Mouse (Mus musculus) CH12.LX (cell line): ENCODE measurements around the gene Fam168a. TPM values are rescaled to one million over a fixed set of nuclear protein-coding genes. Genes with fewer than 3 reads are reported as not detected.

Experiments used
- DNase-seq: peaks from one replicate; pipeline ENCODE4 v3.0.0-alpha.2; 2013; ENCODE audit errors: extremely low read depth
- H3K27ac ChIP-seq: 2 replicates; pipeline ENCODE4 v1.5.1; 2012; ENCODE audit warnings: low read depth, mild to moderate bottlenecking, control low read depth, moderate library complexity; ENCODE audit not compliant: insufficient read depth
- H3K27me3 ChIP-seq: replicated peaks from 2 replicates; pipeline ENCODE3; 2012; ENCODE audit warnings: inconsistent platforms
- H3K36me3 ChIP-seq, 2 experiments: replicated peaks in 1 of 2; 2 replicates each; pipeline versions ENCODE3 to v1.6.1; 2012; ENCODE audit warnings: inconsistent platforms in 1 of 2, low read length in 1 of 2, mild to moderate bottlenecking in 1 of 2, mixed read lengths in 1 of 2, moderate library complexity in 1 of 2; ENCODE audit not compliant: control insufficient read depth in 1 of 2, insufficient read depth in 1 of 2
- H3K4me1 ChIP-seq, 2 experiments: 2 replicates each; pipeline ENCODE4 v1.6.1; 2012; ENCODE audit warnings: inconsistent platforms in 1 of 2, moderate library complexity in 1 of 2; ENCODE audit not compliant: insufficient read depth in 2 of 2, control insufficient read depth in 1 of 2
- H3K4me2 ChIP-seq: 2 replicates; pipeline ENCODE4 v1.6.1; 2012; ENCODE audit warnings: low read depth, mild to moderate bottlenecking, control low read depth; ENCODE audit not compliant: poor library complexity, insufficient read depth, severe bottlenecking
- H3K4me3 ChIP-seq, 3 experiments: fragments of 150-350 bp in 1 of 3; sonication (generic) in 1 of 3; replicated peaks in 1 of 3; 2 replicates each; pipeline versions ENCODE3 to v1.5.1; 2011 to 2012; ENCODE audit warnings: low read depth in 2 of 3, low read length in 2 of 3, mild to moderate bottlenecking in 2 of 3, moderate library complexity in 2 of 3, control low read depth in 1 of 3, improper control_type of control experiment in 1 of 3, inconsistent platforms in 1 of 3, mixed read lengths in 1 of 3; ENCODE audit not compliant: poor library complexity in 1 of 3
- H3K79me2 ChIP-seq: replicated peaks from 2 replicates; pipeline ENCODE4 v1.6.1; 2012; ENCODE audit warnings: mild to moderate bottlenecking, moderate library complexity; ENCODE audit not compliant: control insufficient read depth, poor library complexity, insufficient read depth, severe bottlenecking; ENCODE audit errors: extremely low read depth
- H3K9ac ChIP-seq: 2 replicates; pipeline ENCODE4 v1.6.1; 2012; ENCODE audit warnings: low read depth, mild to moderate bottlenecking, control low read depth, moderate library complexity; ENCODE audit not compliant: insufficient read depth
- H3K9me3 ChIP-seq: replicated peaks from 2 replicates; pipeline ENCODE3; 2012; ENCODE audit warnings: low read length, inconsistent platforms, mixed read lengths
- CHD2 ChIP-seq: IDR thresholded peaks from 2 replicates; pipeline ENCODE4 v1.6.1; 2011; ENCODE audit warnings: low read length, improper control_type of control experiment
- CTCF ChIP-seq, 2 experiments: IDR thresholded peaks in 1 of 2; conservative IDR thresholded peaks in 1 of 2; 2 replicates each; pipeline ENCODE4 v1.5.1; 2011 to 2012; ENCODE audit warnings: low read depth in 2 of 2, low read length in 2 of 2, improper control_type of control experiment in 1 of 2, inconsistent platforms in 1 of 2, mild to moderate bottlenecking in 1 of 2, moderate library complexity in 1 of 2
- ELF1 ChIP-seq: IDR thresholded peaks from 2 replicates; pipeline ENCODE4 v1.6.1; 2014; ENCODE audit warnings: low read depth, mild to moderate bottlenecking, inconsistent platforms, low read length, improper control_type of control experiment
- ETS1 ChIP-seq: conservative IDR thresholded peaks from 2 replicates; pipeline ENCODE4 v1.6.1; 2012; ENCODE audit warnings: low read depth, mild to moderate bottlenecking, inconsistent platforms, low read length, improper control_type of control experiment, moderate library complexity
- GABPA ChIP-seq: IDR thresholded peaks from 2 replicates; pipeline ENCODE4 v1.6.1; 2012; ENCODE audit warnings: low read depth, low read length, improper control_type of control experiment, inconsistent platforms; ENCODE audit not compliant: insufficient replicate concordance
- IRF4 ChIP-seq: IDR thresholded peaks from 2 replicates; pipeline ENCODE4 v1.6.1; 2014; ENCODE audit warnings: low read depth, mild to moderate bottlenecking, inconsistent platforms, low read length, improper control_type of control experiment
- JUN ChIP-seq: IDR thresholded peaks from 2 replicates; pipeline ENCODE4 v1.6.1; 2011; ENCODE audit warnings: low read depth, mild to moderate bottlenecking, low read length, improper control_type of control experiment, moderate library complexity; ENCODE audit not compliant: insufficient read depth
- JUND ChIP-seq: conservative IDR thresholded peaks from 2 replicates; pipeline ENCODE4 v1.6.1; 2011; ENCODE audit warnings: low read depth, low read length, improper control_type of control experiment
- MAZ ChIP-seq: IDR thresholded peaks from 2 replicates; pipeline ENCODE4 v1.6.1; 2012; ENCODE audit warnings: low read depth, mild to moderate bottlenecking, inconsistent platforms, low read length, improper control_type of control experiment, moderate library complexity
- MEF2A ChIP-seq: IDR thresholded peaks from 2 replicates; pipeline ENCODE4 v1.6.1; 2014; ENCODE audit warnings: low read depth, mild to moderate bottlenecking, inconsistent platforms, low read length, improper control_type of control experiment, borderline replicate concordance
- MXI1 ChIP-seq: IDR thresholded peaks from 2 replicates; pipeline ENCODE4 v1.6.1; 2011; ENCODE audit warnings: mild to moderate bottlenecking, low read depth, low read length, improper control_type of control experiment
- RAD21 ChIP-seq: IDR thresholded peaks from 2 replicates; pipeline ENCODE4 v1.6.1; 2011; ENCODE audit warnings: low read depth, mild to moderate bottlenecking, low read length, improper control_type of control experiment, moderate library complexity
- RCOR1 ChIP-seq: conservative IDR thresholded peaks from 2 replicates; pipeline ENCODE4 v1.6.1; 2012; ENCODE audit warnings: low read depth, mild to moderate bottlenecking, inconsistent platforms, low read length, improper control_type of control experiment
- SIN3A ChIP-seq: IDR thresholded peaks from 2 replicates; pipeline ENCODE4 v1.6.1; 2012; ENCODE audit warnings: low read length, improper control_type of control experiment, inconsistent platforms
- SMC3 ChIP-seq: IDR thresholded peaks from 2 replicates; pipeline ENCODE4 v1.6.1; 2011; ENCODE audit warnings: low read depth, low read length, improper control_type of control experiment
- TBP ChIP-seq: conservative IDR thresholded peaks from 2 replicates; pipeline ENCODE4 v1.6.1; 2011; ENCODE audit warnings: low read depth, low read length, improper control_type of control experiment
- USF1 ChIP-seq: IDR thresholded peaks from 2 replicates; pipeline ENCODE4 v1.6.1; 2014; ENCODE audit warnings: low read depth, mild to moderate bottlenecking, inconsistent platforms, low read length, improper control_type of control experiment
- ZKSCAN1 ChIP-seq: IDR thresholded peaks from 2 replicates; pipeline ENCODE4 v1.6.1; 2012; ENCODE audit warnings: low read depth, inconsistent platforms, low read length, improper control_type of control experiment, borderline replicate concordance
- ZMIZ1 ChIP-seq: IDR thresholded peaks from 2 replicates; pipeline ENCODE4 v1.6.1; 2012; ENCODE audit warnings: low read depth, mild to moderate bottlenecking, inconsistent platforms, low read length, improper control_type of control experiment
- ZNF384 ChIP-seq: IDR thresholded peaks from 2 replicates; pipeline ENCODE4 v1.6.1; 2012; ENCODE audit warnings: low read depth, low read length, improper control_type of control experiment, inconsistent platforms
- dilution Hi-C: fragments of 300-500 bp; cut with MboI; formaldehyde crosslinking; loops from 2 replicates; pipeline ENCODE4 v1.14.3; 2020; ENCODE audit warnings: low sequenced_read_pairs; ENCODE audit not compliant: extremely low pct_unique_long_range_greater_than_20kb, extremely low pct_ligation_motif_present
- in situ Hi-C: fragments of 300-500 bp; cut with MboI; formaldehyde crosslinking; loops from 3 replicates; pipeline ENCODE4 v1.14.3; 2019; ENCODE audit warnings: low sequenced_read_pairs, low pct_ligation_motif_present, low pct_unique_long_range_greater_than_20kb, mixed read lengths
- polyA plus RNA-seq: library from polyadenylated mRNA; unstranded; fragments of >175 nt; gene quantifications from 2 replicates; pipeline ENCODE4 v1.2.1, GENCODE M21; 2012; ENCODE audit warnings: low read depth; ENCODE audit not compliant: insufficient read length
- total RNA-seq, 2 experiments: library from RNA; depleted of rRNA; stranded (reverse); fragments of 300-350 nt in 1 of 2; fragments of >200 nt in 1 of 2; gene quantifications; 2 replicates each; pipeline ENCODE4 v1.2.3; 2012 to 2014

The Fam168a gene
- total and polyA plus RNA-seq, 3 experiments = 4.0 to 15.0 (median 4.9) TPM

DNA sequence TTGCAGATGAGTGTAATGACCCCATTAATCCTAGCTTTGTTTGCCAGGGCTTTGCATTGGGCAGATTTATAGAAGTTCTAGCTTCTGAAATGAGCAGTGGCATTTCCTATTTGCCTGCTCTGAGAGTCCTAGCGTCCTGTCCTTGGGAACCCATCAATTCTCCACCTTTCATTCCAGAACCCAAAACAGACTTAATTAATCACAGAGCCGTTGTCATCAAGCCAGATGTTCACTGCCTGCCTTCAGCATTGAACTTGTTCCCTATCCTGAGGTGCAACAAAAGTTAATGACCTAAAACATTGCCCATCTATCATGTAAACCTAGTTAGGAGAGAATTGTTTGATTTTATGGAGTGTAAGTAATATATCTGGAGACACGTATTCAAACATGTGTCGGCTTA lies 79.0 kb downstream of the Fam168a start:
- Histone ChIP-seq H3K27ac (no peak overlapping the region), H3K4me1 (peaks cover 0 to 6% of the 10 kb centered on the region in 2 experiments; a peak in 1 of 4 replicates), H3K9me3 (no peaks in the 10 kb centered on the region), H3K4me3 (no peak overlapping the region)
- in situ Hi-C loops = no loop called here
- dilution Hi-C loops = no loop called here
- TF ChIP-seq CHD2 (no peak), ZMIZ1 (no peak)
- TF ChIP-seq, all 38 proteins: peak for 0
- Histone ChIP-seq H3K9ac (no peak overlapping the region), H3K27me3 (no peaks in the 10 kb centered on the region), H3K79me2 (no peaks in the 10 kb centered on the region), H3K36me3 (peaks cover 0 to 2% of the 10 kb centered on the region in 2 experiments), H3K4me2 (no peak overlapping the region)
- no peak for DNase-seq

DNA sequence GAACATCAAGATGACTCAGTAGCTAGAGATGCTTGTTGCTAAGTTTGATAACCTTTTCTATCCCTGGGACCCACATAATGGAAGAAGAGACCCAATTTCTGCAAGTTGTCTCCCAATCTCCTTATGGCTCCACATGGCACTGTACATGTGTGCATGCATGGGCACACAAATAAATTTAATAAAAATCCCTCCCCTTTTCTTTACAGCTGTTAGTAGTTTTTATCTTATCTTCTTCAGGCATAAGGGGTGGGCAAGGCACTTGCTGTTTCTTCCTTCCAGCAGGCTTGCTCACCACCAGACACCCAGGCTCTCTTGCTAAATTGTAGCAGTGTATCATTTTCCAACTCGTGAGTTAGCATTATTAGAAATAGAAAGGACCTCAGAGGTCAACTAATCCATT lies 79.6 kb downstream of the Fam168a start:
- H3K79me2 ChIP-seq = no peaks in the 10 kb centered on the region
- H3K27ac ChIP-seq = no peak overlapping the region
- H3K4me2 ChIP-seq = no peak overlapping the region
- TF ChIP-seq TBP (no peak), MAZ (no peak), JUN (no peak), CTCF (conservative IDR thresholded peaks at IDR 0.05 in 1 of 2, IDR thresholded peaks at IDR 0.05 in 1 of 2; ENCODE audit: low read depth in 2 of 2, low read length in 2 of 2) (no peak), ZKSCAN1 (no peak), ZNF384 (no peak), JUND (no peak)
- peaks cover 0 to 6% of the 10 kb centered on the region in 2 experiments; a peak in 1 of 4 replicates for H3K4me1 ChIP-seq
- in situ Hi-C loops = no loop called here
- H3K27me3 ChIP-seq = no peaks in the 10 kb centered on the region
- H3K4me3 ChIP-seq = no peak overlapping the region
- DNase-seq = no peak
- H3K36me3 ChIP-seq = peaks cover 0 to 2% of the 10 kb centered on the region in 2 experiments
- no peak overlapping the region for H3K9ac ChIP-seq
- H3K9me3 ChIP-seq = no peaks in the 10 kb centered on the region
- dilution Hi-C loops = no loop called here

DNA sequence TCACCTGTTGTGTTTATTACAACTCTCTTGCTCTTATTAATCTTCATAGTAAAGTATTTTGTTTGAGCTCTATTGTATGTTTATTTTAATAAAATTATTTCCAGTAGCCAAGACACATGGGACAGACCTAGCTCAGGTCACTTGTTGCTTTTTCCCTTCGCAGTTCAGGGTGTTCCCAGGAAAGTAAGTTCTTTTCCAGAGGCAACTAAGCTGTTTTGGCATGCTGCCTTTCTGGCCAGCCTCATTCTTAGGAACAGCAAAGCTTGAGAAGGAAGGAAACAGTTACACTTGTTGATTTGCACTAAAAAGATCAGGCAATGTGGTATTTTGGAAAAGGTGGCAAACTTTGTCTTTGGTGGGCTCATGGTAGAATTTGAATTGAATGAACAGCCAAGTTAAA lies 81.9 kb downstream of the Fam168a start:
- TF ChIP-seq RAD21 = no peak
- no peak for TF ChIP-seq ETS1
- TF ChIP-seq ELF1 = no peak
- no peak for TF ChIP-seq USF1
- TF ChIP-seq JUN = no peak
- TF ChIP-seq SMC3 = no peak
- TF ChIP-seq MXI1 = no peak
- no peak for TF ChIP-seq TBP
- no peak for TF ChIP-seq JUND
- no peak for TF ChIP-seq IRF4
- no peak for TF ChIP-seq MAZ
- no peak for TF ChIP-seq ZNF384
- no peak for TF ChIP-seq SIN3A
- no peak for TF ChIP-seq MEF2A
- no peak for TF ChIP-seq GABPA
- TF ChIP-seq ZKSCAN1 = no peak
- TF ChIP-seq CTCF (conservative IDR thresholded peaks at IDR 0.05 in 1 of 2, IDR thresholded peaks at IDR 0.05 in 1 of 2; ENCODE audit: low read depth in 2 of 2, low read length in 2 of 2) = no peak
- TF ChIP-seq RCOR1 = no peak
- TF ChIP-seq, all 38 proteins: peak for 0
- Histone ChIP-seq H3K27ac (no peak overlapping the region), H3K79me2 (no peaks in the 10 kb centered on the region), H3K4me3 (no peak overlapping the region), H3K9ac (no peak overlapping the region), H3K9me3 (no peaks in the 10 kb centered on the region), H3K4me1 (peaks cover 0 to 6% of the 10 kb centered on the region in 2 experiments; a peak in 1 of 4 replicates), H3K27me3 (no peaks in the 10 kb centered on the region), H3K4me2 (no peak overlapping the region), H3K36me3 (peaks cover 0 to 2% of the 10 kb centered on the region in 2 experiments)
- in situ Hi-C loops = no loop called here
- DNase-seq = no peak
- dilution Hi-C loops = no loop called here
